In genomic region chr6:59023455-59024163, GRCm38 (mm10) we compare ENCODE assay signal across 8 mouse cellular contexts. TPM values are rescaled to one million over a fixed set of nuclear protein-coding genes. Genes with fewer than 3 reads are reported as not detected.
A peak's percentile ranks its signal among the peaks of the same experiment; 100 is the strongest.
DNase-seq lines count a peak whose midpoint lies in the region; ATAC-seq and TF ChIP-seq lines count a peak whose summit lies in the region.

No protein-coding gene starts in this region.

- peak overlapping the region; percentile 56; the same call in 1 of the 2 replicates for H3K9ac ChIP-seq in forebrain, embryonic 12.5 days
- H3K9ac ChIP-seq in neural tube, embryonic 13.5 days: peak overlapping the region; percentile 74

- no peak for TF ChIP-seq POLR2A in lung, adult 2 months (IDR thresholded peaks at IDR 0.05; ENCODE audit: borderline replicate concordance, extremely low read depth, low read depth, low read length)

- ATAC-seq in forebrain, embryonic 12.5 days (ENCODE audit: low FRiP score): 0 out of 2 replicates have a peak, but pooled peaks have one; percentile 7
- ATAC-seq in neural tube, embryonic 13.5 days (ENCODE audit: low read depth): peak; percentile 45

- no peak for DNase-seq in lung, adult 2 months
- DNase-seq in lung, postnatal 4 days: no peak
- DNase-seq in kidney, postnatal 36 days: peak; percentile 16 to 25
- DNase-seq in spleen, postnatal 36 days (ENCODE audit: low spot score in 2 of 2): no peak
- no peak for DNase-seq in right cerebral cortex, postnatal 14 days
- DNase-seq in spleen, adult 12 weeks (ENCODE audit: low spot score): no peak

- no peaks in the 10 kb centered on the region for H3K27me3 ChIP-seq in forebrain, embryonic 12.5 days
- H3K27me3 ChIP-seq in neural tube, embryonic 13.5 days: no peaks in the 10 kb centered on the region

- 35% methylated on average over 6 of the region's 6 CpGs for WGBS in lung, adult 2 months
- WGBS in forebrain, embryonic 12.5 days: 46% methylated on average over 6 of the region's 6 CpGs
- 51% methylated on average over 6 of the region's 6 CpGs for WGBS in neural tube, embryonic 13.5 days

- H3K4me3 ChIP-seq in lung, adult 2 months (replicated peaks; ENCODE audit: extremely low read depth, low read depth, low read length): peak overlapping the region; percentile 75
- peak overlapping the region; percentile 51 for H3K4me3 ChIP-seq in forebrain, embryonic 12.5 days (replicated peaks)
- H3K4me3 ChIP-seq in neural tube, embryonic 13.5 days: peak overlapping the region; percentile 54

- no peak overlapping the region for H3K27ac ChIP-seq in forebrain, embryonic 12.5 days
- peak overlapping the region; percentile 74 for H3K27ac ChIP-seq in neural tube, embryonic 13.5 days (replicated peaks)

- TF ChIP-seq CTCF in lung, adult 2 months (IDR thresholded peaks at IDR 0.05; ENCODE audit: insufficient read depth, low read length): no peak

- peak overlapping the region; percentile 58 for H3K4me2 ChIP-seq in forebrain, embryonic 12.5 days
- peak overlapping the region; percentile 60 for H3K4me2 ChIP-seq in neural tube, embryonic 13.5 days

- no peaks in the 10 kb centered on the region for H3K36me3 ChIP-seq in forebrain, embryonic 12.5 days (replicated peaks)
- H3K36me3 ChIP-seq in neural tube, embryonic 13.5 days: no peaks in the 10 kb centered on the region

- H3K9me3 ChIP-seq in forebrain, embryonic 12.5 days: no peaks in the 10 kb centered on the region
- no peaks in the 10 kb centered on the region for H3K9me3 ChIP-seq in neural tube, embryonic 13.5 days

- no peaks in the 10 kb centered on the region; the same call in none of the 2 replicates for H3K4me1 ChIP-seq in lung, adult 2 months (ENCODE audit: control insufficient read depth, insufficient read depth, low read length)
- H3K4me1 ChIP-seq in forebrain, embryonic 12.5 days: peaks cover 3% of the 10 kb centered on the region; the same call in 1 of the 2 replicates
- H3K4me1 ChIP-seq in neural tube, embryonic 13.5 days (replicated peaks): peaks cover 17% of the 10 kb centered on the region

RNA-seq across cellular contexts. Expression of gene Fam13a, which starts 0.7 kb away (rescaled TPM):
- polyA plus RNA-seq in lung, adult 2 months (2012; rRNA removed): 7.8 and 8.4 TPM in 2 replicates
- polyA plus RNA-seq in forebrain, embryonic 12.5 days (2016; fragmentation: Nextera tagmentation; extraction: Ambion mirVana): 3.9 and 4.9 TPM in 2 replicates
- 7.0 and 9.5 TPM in 2 replicates for polyA plus RNA-seq in neural tube, embryonic 13.5 days (2015; fragmentation: Nextera tagmentation; extraction: Ambion mirVana)

Comparison
In these comparisons a context has a peak if more than half of its experiments do, and no peak if none do; other contexts are left out.
1. DNase-seq: peak in kidney, postnatal 36 days (2 of 2); none in lung, adult 2 months (single experiment), lung, postnatal 4 days (0 of 2), spleen, postnatal 36 days (0 of 2), right cerebral cortex, postnatal 14 days (single experiment) and spleen, adult 12 weeks (single experiment).
2. Peak in every context shown above with its lines, with median percentiles within 50 percentile points of each other: H3K4me3 ChIP-seq.